Mouse (Mus musculus) CH12.LX (cell line): ENCODE data around the gene Epha6. TPM values are rescaled to one million over a fixed set of nuclear protein-coding genes. Genes with fewer than 3 reads are reported as not detected.

Experiments used
- DNase-seq: peaks from one replicate; pipeline ENCODE4 v3.0.0-alpha.2; 2013; ENCODE audit errors: extremely low read depth
- H3K27ac ChIP-seq: 2 replicates; pipeline ENCODE4 v1.5.1; 2012; ENCODE audit warnings: low read depth, mild to moderate bottlenecking, control low read depth, moderate library complexity; ENCODE audit not compliant: insufficient read depth
- H3K27me3 ChIP-seq: replicated peaks from 2 replicates; pipeline ENCODE3; 2012; ENCODE audit warnings: inconsistent platforms
- H3K36me3 ChIP-seq, 2 experiments: replicated peaks in 1 of 2; 2 replicates each; pipeline versions ENCODE3 to v1.6.1; 2012; ENCODE audit warnings: inconsistent platforms in 1 of 2, low read length in 1 of 2, mild to moderate bottlenecking in 1 of 2, mixed read lengths in 1 of 2, moderate library complexity in 1 of 2; ENCODE audit not compliant: control insufficient read depth in 1 of 2, insufficient read depth in 1 of 2
- H3K4me1 ChIP-seq, 2 experiments: 2 replicates each; pipeline ENCODE4 v1.6.1; 2012; ENCODE audit warnings: inconsistent platforms in 1 of 2, moderate library complexity in 1 of 2; ENCODE audit not compliant: insufficient read depth in 2 of 2, control insufficient read depth in 1 of 2
- H3K4me2 ChIP-seq: 2 replicates; pipeline ENCODE4 v1.6.1; 2012; ENCODE audit warnings: low read depth, mild to moderate bottlenecking, control low read depth; ENCODE audit not compliant: poor library complexity, insufficient read depth, severe bottlenecking
- H3K4me3 ChIP-seq, 3 experiments: fragments of 150-350 bp in 1 of 3; sonication (generic) in 1 of 3; replicated peaks in 1 of 3; 2 replicates each; pipeline versions ENCODE3 to v1.5.1; 2011 to 2012; ENCODE audit warnings: low read depth in 2 of 3, low read length in 2 of 3, mild to moderate bottlenecking in 2 of 3, moderate library complexity in 2 of 3, control low read depth in 1 of 3, improper control_type of control experiment in 1 of 3, inconsistent platforms in 1 of 3, mixed read lengths in 1 of 3; ENCODE audit not compliant: poor library complexity in 1 of 3
- H3K79me2 ChIP-seq: replicated peaks from 2 replicates; pipeline ENCODE4 v1.6.1; 2012; ENCODE audit warnings: mild to moderate bottlenecking, moderate library complexity; ENCODE audit not compliant: control insufficient read depth, poor library complexity, insufficient read depth, severe bottlenecking; ENCODE audit errors: extremely low read depth
- H3K9ac ChIP-seq: 2 replicates; pipeline ENCODE4 v1.6.1; 2012; ENCODE audit warnings: low read depth, mild to moderate bottlenecking, control low read depth, moderate library complexity; ENCODE audit not compliant: insufficient read depth
- H3K9me3 ChIP-seq: replicated peaks from 2 replicates; pipeline ENCODE3; 2012; ENCODE audit warnings: low read length, inconsistent platforms, mixed read lengths
- BHLHE40 ChIP-seq: IDR thresholded peaks from 2 replicates; pipeline ENCODE4 v1.6.1; 2011; ENCODE audit warnings: mild to moderate bottlenecking, low read depth, low read length, improper control_type of control experiment
- ELF1 ChIP-seq: IDR thresholded peaks from 2 replicates; pipeline ENCODE4 v1.6.1; 2014; ENCODE audit warnings: low read depth, mild to moderate bottlenecking, inconsistent platforms, low read length, improper control_type of control experiment
- EP300 ChIP-seq: IDR thresholded peaks from 2 replicates; pipeline ENCODE4 v1.6.1; 2011; ENCODE audit warnings: low read length, improper control_type of control experiment
- JUN ChIP-seq: IDR thresholded peaks from 2 replicates; pipeline ENCODE4 v1.6.1; 2011; ENCODE audit warnings: low read depth, mild to moderate bottlenecking, low read length, improper control_type of control experiment, moderate library complexity; ENCODE audit not compliant: insufficient read depth
- JUND ChIP-seq: conservative IDR thresholded peaks from 2 replicates; pipeline ENCODE4 v1.6.1; 2011; ENCODE audit warnings: low read depth, low read length, improper control_type of control experiment
- MAFK ChIP-seq: IDR thresholded peaks from 2 replicates; pipeline ENCODE4 v1.6.1; 2011; ENCODE audit warnings: low read length, improper control_type of control experiment; ENCODE audit not compliant: insufficient replicate concordance
- MEF2A ChIP-seq: IDR thresholded peaks from 2 replicates; pipeline ENCODE4 v1.6.1; 2014; ENCODE audit warnings: low read depth, mild to moderate bottlenecking, inconsistent platforms, low read length, improper control_type of control experiment, borderline replicate concordance
- NELFE ChIP-seq: IDR thresholded peaks from 2 replicates; pipeline ENCODE4 v1.6.1; 2011; ENCODE audit warnings: low read depth, low read length, improper control_type of control experiment
- NRF1 ChIP-seq: IDR thresholded peaks from 2 replicates; pipeline ENCODE4 v1.6.1; 2014; ENCODE audit warnings: low read depth, mild to moderate bottlenecking, inconsistent platforms, low read length, improper control_type of control experiment, moderate library complexity
- PAX5 ChIP-seq: IDR thresholded peaks from 2 replicates; pipeline ENCODE4 v1.6.1; 2012; ENCODE audit warnings: low read length, inconsistent platforms, mixed read lengths
- RCOR1 ChIP-seq: conservative IDR thresholded peaks from 2 replicates; pipeline ENCODE4 v1.6.1; 2012; ENCODE audit warnings: low read depth, mild to moderate bottlenecking, inconsistent platforms, low read length, improper control_type of control experiment
- ZC3H11A ChIP-seq: IDR thresholded peaks from 2 replicates; pipeline ENCODE4 v1.6.1; 2012; ENCODE audit warnings: low read depth, mild to moderate bottlenecking, inconsistent platforms, low read length, improper control_type of control experiment
- ZKSCAN1 ChIP-seq: IDR thresholded peaks from 2 replicates; pipeline ENCODE4 v1.6.1; 2012; ENCODE audit warnings: low read depth, inconsistent platforms, low read length, improper control_type of control experiment, borderline replicate concordance
- ZMIZ1 ChIP-seq: IDR thresholded peaks from 2 replicates; pipeline ENCODE4 v1.6.1; 2012; ENCODE audit warnings: low read depth, mild to moderate bottlenecking, inconsistent platforms, low read length, improper control_type of control experiment
- ZNF384 ChIP-seq: IDR thresholded peaks from 2 replicates; pipeline ENCODE4 v1.6.1; 2012; ENCODE audit warnings: low read depth, low read length, improper control_type of control experiment, inconsistent platforms
- dilution Hi-C: fragments of 300-500 bp; cut with MboI; formaldehyde crosslinking; loops from 2 replicates; pipeline ENCODE4 v1.14.3; 2020; ENCODE audit warnings: low sequenced_read_pairs; ENCODE audit not compliant: extremely low pct_unique_long_range_greater_than_20kb, extremely low pct_ligation_motif_present
- in situ Hi-C: fragments of 300-500 bp; cut with MboI; formaldehyde crosslinking; loops from 3 replicates; pipeline ENCODE4 v1.14.3; 2019; ENCODE audit warnings: low sequenced_read_pairs, low pct_ligation_motif_present, low pct_unique_long_range_greater_than_20kb, mixed read lengths
- polyA plus RNA-seq: library from polyadenylated mRNA; unstranded; fragments of >175 nt; gene quantifications from 2 replicates; pipeline ENCODE4 v1.2.1, GENCODE M21; 2012; ENCODE audit warnings: low read depth; ENCODE audit not compliant: insufficient read length
- total RNA-seq, 2 experiments: library from RNA; depleted of rRNA; stranded (reverse); fragments of 300-350 nt in 1 of 2; fragments of >200 nt in 1 of 2; gene quantifications; 2 replicates each; pipeline ENCODE4 v1.2.3; 2012 to 2014

The Epha6 gene
- total and polyA plus RNA-seq, 3 experiments = not detected

GRCm38 (mm10) chr16:60499567-60499966 lies 105.8 kb downstream of the Epha6 start:
- Histone ChIP-seq H3K4me2 (no peak overlapping the region), H3K36me3 (no peaks in the 10 kb centered on the region), H3K27ac (no peak overlapping the region), H3K79me2 (no peaks in the 10 kb centered on the region), H3K4me3 (no peak overlapping the region), H3K27me3 (no peaks in the 10 kb centered on the region), H3K4me1 (no peaks in the 10 kb centered on the region), H3K9ac (no peak overlapping the region), H3K9me3 (peaks cover 13% of the 10 kb centered on the region)
- TF ChIP-seq MAFK = no peak
- no peak for TF ChIP-seq PAX5
- no peak for TF ChIP-seq JUND
- TF ChIP-seq ELF1 = no peak
- dilution Hi-C loops (no loop called here), in situ Hi-C loops (no loop called here)
- no peak for DNase-seq

GRCm38 (mm10) chr16:60475776-60476175 lies 129.6 kb downstream of the Epha6 start:
- dilution Hi-C loops (no loop called here), in situ Hi-C loops (no loop called here)
- H3K27me3 ChIP-seq = no peaks in the 10 kb centered on the region
- no peak overlapping the region for H3K27ac ChIP-seq
- no peaks in the 10 kb centered on the region for H3K36me3 ChIP-seq
- H3K9me3 ChIP-seq = peaks cover 36% of the 10 kb centered on the region
- no peaks in the 10 kb centered on the region for H3K79me2 ChIP-seq
- no peak overlapping the region for H3K4me3 ChIP-seq
- no peak overlapping the region for H3K4me2 ChIP-seq
- no peak for DNase-seq
- no peak overlapping the region for H3K9ac ChIP-seq
- no peak for TF ChIP-seq NRF1
- no peak for TF ChIP-seq JUN
- TF ChIP-seq ZNF384 = no peak
- no peak for TF ChIP-seq RCOR1
- no peak for TF ChIP-seq BHLHE40
- no peak for TF ChIP-seq NELFE
- TF ChIP-seq ZKSCAN1 = no peak
- no peak for TF ChIP-seq PAX5
- no peak for TF ChIP-seq ZMIZ1
- no peak for TF ChIP-seq MEF2A
- TF ChIP-seq ZC3H11A = no peak
- TF ChIP-seq EP300 = no peak
- H3K4me1 ChIP-seq = no peaks in the 10 kb centered on the region
